Mouse (Mus musculus) cerebellum, adult 2 months (tissue): ENCODE data around the gene Dscam.

Experiments used
- CTCF ChIP-seq: fragments of 200-500 bp; IDR thresholded peaks from 2 replicates; pipeline ENCODE4 v1.5.1; 2011; ENCODE audit warnings: low read depth, mild to moderate bottlenecking, control low read depth, low read length, moderate library complexity, borderline replicate concordance; ENCODE audit not compliant: insufficient read depth
- POLR2A ChIP-seq: fragments of 200-500 bp; IDR thresholded peaks from 2 replicates; pipeline ENCODE4 v1.6.1; 2011; ENCODE audit warnings: low read length, control low read depth, borderline replicate concordance; ENCODE audit not compliant: insufficient read depth

- TF ChIP-seq CTCF (no peak), POLR2A (no peak)
Measured at GRCm38 (mm10) chr16:96741336-96741735, 429.2 kb downstream of the Dscam start.
